Mouse (Mus musculus) stomach, embryonic 14.5 days (tissue): ENCODE data around the gene Gm49353. TPM values are rescaled to one million over a fixed set of nuclear protein-coding genes. Genes with fewer than 3 reads are reported as not detected.

ENCODE experiments used
- ATAC-seq: fragments of 200-750 bp; cut with Nextera tagmentation; 2 replicates; pipeline ENCODE4 v1.8.0; 2017; ENCODE audit warnings: low read depth, moderate TSS enrichment; ENCODE audit not compliant: insufficient number of reproducible peaks, insufficient read depth, low FRiP score
- H3K27ac ChIP-seq: fragments of 300-500 bp; sonication (generic); 2 replicates; pipeline ENCODE4 v1.5.1; 2014; ENCODE audit warnings: mild to moderate bottlenecking, low read length, moderate library complexity, mixed read lengths
- H3K27me3 ChIP-seq: fragments of 300-500 bp; sonication (generic); 2 replicates; pipeline ENCODE4 v1.6.1; 2014; ENCODE audit warnings: low read length, control low read depth, mixed read lengths; ENCODE audit not compliant: control insufficient read depth, insufficient read depth
- H3K36me3 ChIP-seq: fragments of 300-500 bp; sonication (generic); 2 replicates; pipeline ENCODE4 v1.6.1; 2014; ENCODE audit warnings: mild to moderate bottlenecking, control low read depth, low read length, moderate library complexity, mixed read lengths; ENCODE audit not compliant: control insufficient read depth, insufficient read depth
- H3K4me1 ChIP-seq: fragments of 300-500 bp; sonication (generic); 2 replicates; pipeline ENCODE4 v1.6.1; 2014; ENCODE audit warnings: low read length, control low read depth, mixed read lengths; ENCODE audit not compliant: control insufficient read depth, insufficient read depth
- H3K4me2 ChIP-seq: fragments of 300-500 bp; sonication (generic); replicated peaks from 2 replicates; pipeline ENCODE4 v1.6.1; 2014; ENCODE audit warnings: low read depth, low read length, control low read depth
- H3K4me3 ChIP-seq: fragments of 300-500 bp; sonication (generic); 2 replicates; pipeline ENCODE4 v1.5.1; 2014; ENCODE audit warnings: low read depth, low read length, control low read depth
- H3K9ac ChIP-seq: fragments of 300-500 bp; sonication (generic); replicated peaks from 2 replicates; pipeline ENCODE4 v1.6.1; 2014; ENCODE audit warnings: low read depth, mild to moderate bottlenecking, control low read depth, low read length, moderate library complexity, mixed read lengths
- H3K9me3 ChIP-seq: fragments of 300-500 bp; sonication (generic); 2 replicates; pipeline ENCODE4 v1.6.1; 2016; ENCODE audit warnings: low read depth, low read length, control low read depth; ENCODE audit not compliant: control insufficient read depth
- WGBS: fragments of 180-500 bp; shearing (Covaris S2); extraction: QIAGEN DNeasy Blood & Tissue Kit; methylation state at CpG from one replicate; pipeline ENCODE4 v1.1.7; 2014; 5-methylcytosine and 5-hydroxymethylcytosine counted together
- polyA plus RNA-seq: library from polyadenylated mRNA; unstranded; fragments of >200 nt; fragmentation: Nextera tagmentation; extraction: Ambion mirVana; gene quantifications from 2 replicates; pipeline ENCODE4 v1.2.1, GENCODE M21; 2014

The Gm49353 gene
- polyA plus RNA-seq: 1.1 and 1.2 TPM in 2 replicates

- Histone ChIP-seq H3K27me3 (no peaks in the 10 kb centered on the region), H3K9me3 (peaks cover 4% of the 10 kb centered on the region; the same call in 1 of the 2 replicates), H3K36me3 (no peaks in the 10 kb centered on the region), H3K27ac (no peak within 1 kb of the TSS), H3K9ac (no peak within 1 kb of the TSS), H3K4me1 (no peaks in the 10 kb centered on the region), H3K4me3 (no peak within 1 kb of the TSS), H3K4me2 (no peak within 1 kb of the TSS)
- WGBS: 81% methylated on average over 7 of the region's 7 CpGs
- ATAC-seq: no peak
Measured at GRCm38 (mm10) chr10:29198642-29199041, at the start of gene Gm49353. Gene Gm49353, plus strand, starts transcription at chr10:29198954.

GRCm38 (mm10) chr10:29155304-29155703, 43.5 kb upstream of the Gm49353 start:
- no peak overlapping the region for H3K4me3 ChIP-seq
- no peaks in the 10 kb centered on the region for H3K36me3 ChIP-seq
- no peaks in the 10 kb centered on the region for H3K4me1 ChIP-seq
- WGBS: 84% methylated on average over 3 of the region's 3 CpGs
- no peak overlapping the region for H3K9ac ChIP-seq
- H3K27me3 ChIP-seq: no peaks in the 10 kb centered on the region
- ATAC-seq: no peak
- H3K27ac ChIP-seq: no peak overlapping the region
- H3K4me2 ChIP-seq: no peak overlapping the region
- H3K9me3 ChIP-seq: no peaks in the 10 kb centered on the region

- Histone ChIP-seq H3K27ac (no peak overlapping the region), H3K4me1 (no peaks in the 10 kb centered on the region), H3K4me2 (no peak overlapping the region), H3K4me3 (no peak overlapping the region), H3K27me3 (no peaks in the 10 kb centered on the region), H3K36me3 (no peaks in the 10 kb centered on the region), H3K9ac (no peak overlapping the region), H3K9me3 (no peaks in the 10 kb centered on the region)
- 75% methylated on average over 2 of the region's 2 CpGs for WGBS
- ATAC-seq: no peak
Measured at GRCm38 (mm10) chr10:29161664-29162063, 37.1 kb upstream of the Gm49353 start.

- Histone ChIP-seq H3K4me1 (no peaks in the 10 kb centered on the region), H3K9me3 (no peaks in the 10 kb centered on the region), H3K36me3 (no peaks in the 10 kb centered on the region), H3K27me3 (no peaks in the 10 kb centered on the region), H3K9ac (no peak overlapping the region), H3K27ac (no peak overlapping the region), H3K4me3 (no peak overlapping the region), H3K4me2 (no peak overlapping the region)
- ATAC-seq: no peak
- WGBS: 87% methylated on average over 2 of the region's 2 CpGs
Measured at GRCm38 (mm10) chr10:29173778-29174177, 25.0 kb upstream of the Gm49353 start.

- H3K9me3 ChIP-seq: no peaks in the 10 kb centered on the region
- H3K4me3 ChIP-seq: no peak overlapping the region
- H3K36me3 ChIP-seq: no peaks in the 10 kb centered on the region
- no peak overlapping the region for H3K9ac ChIP-seq
- no peak for ATAC-seq
- no peaks in the 10 kb centered on the region for H3K27me3 ChIP-seq
- 85% methylated on average over 3 of the region's 3 CpGs for WGBS
- H3K27ac ChIP-seq: no peak overlapping the region
- no peaks in the 10 kb centered on the region for H3K4me1 ChIP-seq
- H3K4me2 ChIP-seq: no peak overlapping the region
Measured at GRCm38 (mm10) chr10:29175656-29176055, 23.1 kb upstream of the Gm49353 start.

DNA sequence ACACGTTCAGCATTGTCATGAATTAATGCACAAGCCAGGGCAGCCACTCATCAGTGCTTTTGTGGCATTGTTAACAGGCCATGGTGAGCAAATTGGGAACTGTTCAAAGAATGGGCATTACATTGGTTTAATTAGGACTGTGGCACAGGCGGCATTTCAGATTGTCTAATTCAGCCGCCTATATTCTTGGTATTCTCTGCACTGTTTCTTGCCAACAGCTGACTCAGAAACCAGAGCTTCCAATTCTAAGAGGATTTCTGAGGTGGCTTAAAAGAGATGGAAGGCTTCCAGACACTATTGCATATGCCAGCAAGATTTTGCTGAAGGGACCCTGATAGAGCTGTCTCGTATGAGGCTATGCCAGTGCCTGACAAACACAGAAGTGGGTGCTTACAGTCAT, 21.9 kb upstream of the Gm49353 start:
- no peak overlapping the region for H3K9ac ChIP-seq
- no peaks in the 10 kb centered on the region for H3K9me3 ChIP-seq
- H3K27ac ChIP-seq: no peak overlapping the region
- H3K27me3 ChIP-seq: no peaks in the 10 kb centered on the region
- H3K4me3 ChIP-seq: no peak overlapping the region
- H3K4me1 ChIP-seq: no peaks in the 10 kb centered on the region
- H3K36me3 ChIP-seq: no peaks in the 10 kb centered on the region
- no peak overlapping the region for H3K4me2 ChIP-seq
- ATAC-seq: no peak
- whole genome bisulfite sequencing: 81% methylated on average over 4 of the region's 4 CpGs

DNA sequence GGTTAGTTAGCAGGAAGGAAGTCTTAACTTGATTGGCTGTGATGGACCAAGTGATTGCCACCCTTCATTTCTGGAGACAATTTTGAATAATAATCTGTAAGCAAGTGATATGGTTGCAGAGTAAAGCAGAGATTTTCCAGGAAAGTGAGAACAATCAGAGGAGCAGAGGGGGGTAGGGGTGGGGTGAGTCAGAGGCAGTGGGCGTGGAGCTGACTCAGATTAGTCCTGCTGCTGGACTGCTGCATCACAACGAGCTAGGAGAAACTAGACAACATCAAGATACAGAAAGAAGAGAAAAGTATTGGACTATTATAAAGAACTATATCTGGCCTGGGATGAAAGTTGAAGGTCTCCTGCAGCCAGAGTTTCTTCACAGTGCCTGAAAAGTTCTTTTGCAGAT, 20.8 kb upstream of the Gm49353 start:
- 51% methylated on average over 2 of the region's 2 CpGs for WGBS
- H3K36me3 ChIP-seq: no peaks in the 10 kb centered on the region
- H3K4me3 ChIP-seq: no peak overlapping the region
- no peaks in the 10 kb centered on the region for H3K4me1 ChIP-seq
- no peaks in the 10 kb centered on the region for H3K9me3 ChIP-seq
- H3K27me3 ChIP-seq: no peaks in the 10 kb centered on the region
- no peak overlapping the region for H3K9ac ChIP-seq
- ATAC-seq: no peak
- no peak overlapping the region for H3K27ac ChIP-seq
- H3K4me2 ChIP-seq: no peak overlapping the region

DNA sequence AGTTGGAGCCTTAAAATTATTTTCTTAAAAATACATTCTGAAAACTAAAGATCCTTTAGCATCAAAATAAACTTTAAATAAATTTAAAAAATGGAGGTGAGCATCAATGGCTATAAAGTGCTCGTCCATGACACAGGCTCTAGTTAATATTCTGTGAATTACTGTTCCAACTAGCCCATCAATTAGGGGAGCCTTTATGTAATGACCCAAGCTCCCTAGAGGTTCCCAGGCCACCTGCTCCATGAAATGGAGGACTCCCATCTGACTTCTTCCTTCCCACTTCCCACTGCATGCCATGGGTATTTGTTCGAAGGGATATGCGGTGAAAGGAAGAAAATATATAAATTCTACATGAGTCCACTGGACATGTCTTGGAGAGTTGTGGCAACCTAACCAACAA, 18.5 kb upstream of the Gm49353 start:
- Histone ChIP-seq H3K9me3 (no peaks in the 10 kb centered on the region), H3K4me2 (no peak overlapping the region), H3K9ac (no peak overlapping the region), H3K27me3 (no peaks in the 10 kb centered on the region), H3K4me3 (no peak overlapping the region), H3K4me1 (no peaks in the 10 kb centered on the region), H3K27ac (no peak overlapping the region), H3K36me3 (no peaks in the 10 kb centered on the region)
- ATAC-seq: no peak
- WGBS: 94% methylated on average over 3 of the region's 3 CpGs

DNA sequence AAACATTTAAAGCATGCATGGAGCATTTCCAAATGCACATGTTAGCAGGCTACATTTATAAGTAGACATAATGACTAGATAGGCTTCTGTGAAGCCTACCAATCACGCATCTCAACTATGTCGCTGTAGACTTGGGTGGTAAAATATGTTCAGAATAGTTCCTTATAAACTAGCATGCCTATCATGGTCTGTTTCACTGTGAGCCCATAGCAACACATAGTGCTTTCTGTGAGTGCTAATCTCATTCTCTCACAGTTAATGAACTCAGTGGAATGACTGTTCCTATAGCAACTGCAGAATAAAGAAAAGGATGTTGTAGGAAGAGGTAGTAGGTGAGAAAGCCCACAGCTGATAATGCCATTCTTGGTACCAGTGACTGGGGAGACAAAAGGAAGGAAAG, 17.7 kb upstream of the Gm49353 start:
- Histone ChIP-seq H3K27me3 (no peaks in the 10 kb centered on the region), H3K4me2 (no peak overlapping the region), H3K4me1 (no peaks in the 10 kb centered on the region), H3K9ac (no peak overlapping the region), H3K4me3 (no peak overlapping the region), H3K9me3 (no peaks in the 10 kb centered on the region), H3K27ac (no peak overlapping the region), H3K36me3 (no peaks in the 10 kb centered on the region)
- no peak for ATAC-seq
- 91% methylated on average over 2 of the region's 2 CpGs for WGBS
